Mouse (Mus musculus) spleen, adult 12 weeks (tissue): ENCODE measurements around the gene Rpsa.
A peak's percentile ranks its signal among the peaks of the same experiment; 100 is the strongest.

Experiments used
- DNase-seq: peaks from one replicate; pipeline ENCODE4 v3.0.0; 2022; ENCODE audit warnings: low spot score

The Rpsa gene

DNA sequence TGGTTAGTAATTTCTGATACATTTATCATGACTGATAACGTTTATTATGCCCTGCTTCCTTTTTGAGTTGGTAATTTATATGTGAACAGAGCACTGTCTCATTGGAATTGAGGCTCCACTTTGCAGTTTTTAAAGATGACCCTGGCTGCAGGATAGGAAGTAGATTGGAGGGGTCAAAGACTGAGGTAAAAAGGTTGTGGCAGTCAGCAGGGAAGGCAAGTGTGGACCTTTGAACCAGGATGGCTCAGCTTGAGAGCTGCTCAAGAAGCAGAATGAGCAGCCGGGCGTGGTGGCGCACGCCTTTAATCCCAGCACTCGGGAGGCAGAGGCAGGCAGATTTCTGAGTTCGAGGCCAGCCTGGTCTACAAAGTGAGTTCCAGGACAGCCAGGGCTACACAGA lies 14.0 kb upstream of the Rpsa start:
- DNase-seq, result no peak

DNA sequence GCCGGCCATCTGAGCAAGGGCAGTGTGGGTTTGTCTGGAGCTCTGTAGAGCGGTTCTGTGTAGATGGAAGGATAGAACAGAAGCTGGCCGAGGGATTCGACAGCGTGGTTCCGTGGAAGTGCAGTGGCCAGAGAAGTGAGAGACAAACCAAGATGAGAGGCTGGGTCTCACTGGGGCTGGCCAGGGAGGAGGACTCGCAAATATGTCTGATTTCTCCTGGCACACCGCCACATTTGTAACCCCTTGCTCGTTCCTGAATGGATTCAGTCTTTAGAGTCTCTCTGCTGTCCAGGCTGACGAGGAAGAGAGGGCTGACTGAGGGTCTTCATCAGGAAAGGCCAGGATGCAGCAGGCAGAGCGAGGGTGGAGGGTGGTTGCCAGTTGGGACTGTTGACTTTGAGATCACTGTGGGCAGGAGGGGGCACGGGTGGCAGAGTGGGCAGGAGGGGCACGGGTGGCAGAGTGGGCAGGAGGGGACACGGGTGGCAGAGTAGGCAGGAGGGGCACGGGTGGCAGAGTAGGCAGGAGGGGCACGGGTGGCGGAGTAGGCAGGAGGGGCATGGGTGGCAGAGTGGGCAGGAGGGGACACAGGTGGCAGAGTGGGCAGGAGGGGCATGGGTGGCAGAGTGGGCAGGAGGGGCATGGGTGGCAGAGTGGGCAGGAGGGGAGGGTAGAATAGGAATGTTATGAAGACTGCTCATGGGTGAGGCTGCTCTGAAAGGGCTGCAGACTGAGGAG lies 13.3 kb upstream of the Rpsa start:
- DNase-seq, result no peak

DNA sequence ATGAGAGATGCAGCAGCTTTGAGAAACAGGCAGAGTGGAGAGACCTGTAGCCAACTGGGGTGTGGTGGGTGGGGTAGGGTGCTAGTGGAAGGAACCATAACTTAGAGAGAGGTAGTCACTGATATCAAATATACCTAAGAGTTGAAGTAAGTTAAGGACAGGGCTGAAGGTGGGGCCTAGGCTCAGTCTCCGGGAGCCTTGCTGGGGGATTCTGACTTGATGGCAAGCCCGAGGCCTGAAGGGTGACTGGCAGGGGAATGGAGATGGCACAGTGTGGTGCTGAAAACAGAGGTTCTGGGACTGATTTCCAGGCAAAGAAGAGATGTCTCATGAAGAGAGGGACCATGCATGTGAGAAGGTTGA lies 12.7 kb upstream of the Rpsa start:
- peak; percentile 44 for DNase-seq

GRCm38 (mm10) chr9:120115580-120115979 lies 11.9 kb upstream of the Rpsa start:
- peak; percentile 58 for DNase-seq

GRCm38 (mm10) chr9:120116184-120116624 lies 11.3 kb upstream of the Rpsa start:
- peak; percentile 42 for DNase-seq

- no peak for DNase-seq
Measured at GRCm38 (mm10) chr9:120118212-120118611, 9.3 kb upstream of the Rpsa start.

- no peak for DNase-seq
Measured at GRCm38 (mm10) chr9:120120503-120120902, 7.0 kb upstream of the Rpsa start.

GRCm38 (mm10) chr9:120126868-120127267 lies 621 bp upstream of the Rpsa start:
- DNase-seq, result no peak

DNA sequence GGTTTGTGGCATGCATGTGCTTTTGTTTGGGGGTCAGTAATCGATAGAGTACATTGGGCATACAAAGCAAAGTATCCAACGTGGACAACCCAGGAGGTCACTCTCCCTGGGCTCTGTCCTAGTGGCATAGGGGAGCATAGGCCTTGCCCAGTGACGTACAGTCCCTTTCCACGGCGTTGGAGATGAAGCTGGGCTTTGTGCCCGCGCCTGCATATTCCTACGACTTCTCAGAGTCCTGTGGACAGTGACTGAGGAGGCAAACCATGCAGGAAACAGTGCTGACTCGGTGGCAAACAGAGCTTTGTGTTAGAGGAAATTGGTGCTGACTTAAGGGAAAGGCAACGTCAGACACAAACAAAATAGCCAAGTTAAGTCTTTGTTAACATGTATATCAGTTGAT lies 1.8 kb downstream of the Rpsa start:
- no peak for DNase-seq

GRCm38 (mm10) chr9:120131784-120132288 lies 4.3 kb downstream of the Rpsa start:
- no peak for DNase-seq

DNA sequence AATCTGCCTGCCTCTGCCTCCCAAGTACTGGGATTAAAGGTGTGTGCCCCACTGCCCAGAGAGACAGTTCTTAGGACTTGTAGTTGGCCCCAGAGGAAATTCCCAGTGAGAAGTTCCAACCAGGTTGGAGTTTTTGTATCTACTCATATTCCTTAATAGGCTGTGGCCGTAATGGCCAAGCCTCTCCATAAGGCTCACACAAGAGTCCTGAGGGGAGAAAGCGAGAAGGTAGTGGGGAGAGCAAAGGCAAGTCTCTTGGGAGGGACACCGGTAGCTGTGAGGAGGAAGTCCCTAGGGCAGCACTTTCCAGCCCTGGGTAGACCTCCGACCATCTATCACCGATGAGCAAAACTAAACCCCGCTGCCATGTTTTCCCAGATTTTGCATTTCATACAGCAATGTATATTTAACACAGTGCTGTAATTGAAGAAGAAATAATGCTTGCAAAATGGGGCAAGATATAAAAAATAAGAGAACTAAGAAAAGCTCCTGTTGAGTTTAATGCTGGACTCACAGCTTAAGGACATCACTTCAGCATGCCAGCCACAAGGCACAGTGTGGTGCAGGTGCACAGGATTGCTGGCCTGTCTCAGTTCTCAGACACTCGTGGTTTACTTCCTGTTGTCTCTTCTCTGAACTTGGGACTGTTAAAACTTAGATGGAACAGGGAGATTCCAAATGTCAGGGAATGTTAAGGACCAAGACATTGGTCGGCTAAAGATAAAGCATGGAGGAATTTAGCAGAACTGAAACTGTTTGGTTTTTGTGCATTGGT lies 5.7 kb downstream of the Rpsa start:
- DNase-seq, result no peak

- no peak for DNase-seq
Measured at GRCm38 (mm10) chr9:120133755-120134475, 6.4 kb downstream of the Rpsa start.

DNA sequence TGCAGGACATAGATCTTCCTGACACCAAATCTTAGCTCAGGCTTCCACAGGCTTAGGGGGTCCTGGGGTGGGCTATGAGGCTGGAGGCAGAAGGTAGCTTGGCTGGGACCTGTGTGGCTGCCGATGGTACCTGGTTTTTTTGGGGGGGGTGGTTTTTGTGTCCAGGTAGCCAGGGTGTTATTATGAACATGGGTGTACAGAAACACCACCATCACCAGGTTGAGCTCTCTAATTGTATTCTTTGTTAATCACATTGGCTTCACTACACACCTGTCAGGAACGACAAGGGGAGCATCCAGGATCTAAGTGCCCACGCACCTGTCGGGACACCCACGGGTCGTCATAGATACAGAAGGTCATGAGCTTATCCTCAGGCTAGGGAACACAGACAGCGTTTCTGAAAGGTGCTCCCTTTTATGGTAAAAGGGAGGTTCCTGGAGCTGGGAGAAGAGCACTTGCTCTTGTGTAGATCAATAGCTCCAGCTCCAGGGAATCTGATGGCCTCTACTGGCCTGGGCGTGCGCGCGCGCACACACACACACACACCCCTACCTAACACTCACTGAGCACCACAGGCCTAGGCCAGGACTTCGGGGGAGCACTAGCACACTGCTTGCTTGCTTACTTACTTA lies 7.2 kb downstream of the Rpsa start:
- DNase-seq, result no peak

GRCm38 (mm10) chr9:120135454-120135853 lies 8.0 kb downstream of the Rpsa start:
- no peak for DNase-seq

DNA sequence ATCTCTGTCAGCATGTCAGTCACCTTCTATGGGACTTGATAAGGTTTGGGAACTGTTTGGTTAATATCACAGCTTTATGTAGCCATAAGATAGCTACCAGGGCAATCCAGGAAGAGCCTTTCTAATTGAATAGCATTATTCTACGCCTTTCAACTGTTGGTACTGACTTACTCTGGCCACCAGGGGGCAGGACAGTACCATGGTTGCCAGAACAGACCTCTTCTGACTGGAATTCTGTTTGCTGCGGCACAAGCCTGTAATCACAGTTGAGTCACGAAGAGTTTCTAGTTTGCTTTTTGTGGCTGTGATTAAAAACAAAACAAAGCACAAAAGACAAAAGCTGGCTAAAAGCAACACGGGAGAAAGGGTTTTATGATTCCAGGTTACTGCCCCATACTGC lies 13.2 kb downstream of the Rpsa start:
- peak; percentile 56 for DNase-seq

- no peak for DNase-seq
Measured at GRCm38 (mm10) chr9:120144474-120144873, 17.0 kb downstream of the Rpsa start.

- DNase-seq, result no peak
Measured at GRCm38 (mm10) chr9:120149222-120149828, 21.8 kb downstream of the Rpsa start, which contains the start of gene Mobp. Gene Mobp, plus strand, starts transcription at chr9:120149707.

DNA sequence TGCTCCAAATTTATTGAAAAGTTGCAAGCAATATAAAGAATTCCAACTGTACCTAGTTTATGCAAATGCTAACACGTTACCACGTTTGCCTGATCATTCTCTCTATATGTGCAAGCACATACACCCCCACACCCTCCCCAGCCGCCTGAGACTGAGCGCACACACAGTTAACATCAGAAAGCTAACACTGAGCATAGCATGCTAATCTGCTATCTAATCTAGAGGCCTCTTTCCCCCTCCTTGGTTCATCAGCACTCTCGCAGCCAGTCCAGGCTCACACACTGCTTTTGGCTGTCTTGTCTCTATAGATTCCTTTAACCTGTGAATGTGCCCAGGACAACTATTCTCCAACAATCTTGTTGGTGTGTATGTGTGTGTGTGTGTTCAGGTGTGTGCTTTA lies 23.7 kb downstream of the Rpsa start:
- no peak for DNase-seq

- DNase-seq, result no peak
Measured at GRCm38 (mm10) chr9:120151906-120152399, 24.5 kb downstream of the Rpsa start.

DNA sequence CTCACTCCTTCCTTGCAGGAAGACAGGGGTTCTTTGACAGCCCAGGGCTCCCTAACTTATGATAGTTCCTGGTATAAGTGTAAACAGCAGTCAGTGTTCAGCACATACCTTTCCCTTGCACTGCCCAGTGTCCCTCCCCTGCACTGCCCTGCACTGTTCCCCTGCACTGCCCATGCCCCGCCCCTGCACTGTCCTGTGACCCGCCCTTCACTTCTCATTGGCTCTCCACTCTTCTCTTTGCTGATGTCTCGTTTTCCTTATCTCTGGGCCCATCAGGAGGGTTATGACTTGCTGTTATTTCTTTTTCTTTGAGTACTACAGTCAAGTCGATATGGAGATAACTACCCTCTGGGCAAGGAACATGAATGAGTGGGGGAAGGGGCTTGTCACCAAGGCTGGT lies 30.6 kb downstream of the Rpsa start:
- no peak for DNase-seq

DNA sequence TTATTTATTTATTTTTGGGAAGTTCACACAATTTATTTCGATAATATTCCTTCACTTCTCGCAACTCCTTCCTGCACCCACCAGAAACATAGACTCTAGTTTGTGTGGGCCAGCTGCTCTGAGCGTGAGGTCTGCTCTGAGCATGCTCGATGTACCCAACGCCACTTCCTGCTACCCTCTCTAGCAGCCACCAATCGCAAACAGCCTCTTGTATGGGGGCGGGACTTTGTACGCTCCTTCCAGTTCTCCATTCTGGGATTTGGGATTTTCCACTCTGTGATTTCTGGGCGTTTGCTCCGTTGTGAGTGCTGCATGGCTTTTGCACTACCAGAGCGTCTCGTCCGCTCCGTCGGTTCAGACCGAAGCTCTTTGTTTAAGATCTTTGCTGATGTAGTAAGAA lies 36.4 kb downstream of the Rpsa start:
- DNase-seq, result no peak

- no peak for DNase-seq
Measured at GRCm38 (mm10) chr9:120167826-120168225, 40.3 kb downstream of the Rpsa start.
